Mouse (Mus musculus) kidney, embryonic 14.5 days (tissue): ENCODE measurements around the gene Gm40193. TPM values are rescaled to one million over a fixed set of nuclear protein-coding genes. Genes with fewer than 3 reads are reported as not detected.

Experiments used
- ATAC-seq: fragments of 200-750 bp; cut with Nextera tagmentation; 2 replicates; pipeline ENCODE4 v1.8.0; 2017; ENCODE audit warnings: moderate number of reproducible peaks, mild to moderate bottlenecking, moderate TSS enrichment, moderate library complexity; ENCODE audit not compliant: low FRiP score, low TSS enrichment
- H3K27ac ChIP-seq: fragments of 300-500 bp; sonication (generic); 2 replicates; pipeline ENCODE4 v1.5.1; 2014; ENCODE audit warnings: low read depth, mild to moderate bottlenecking, low read length, moderate library complexity, mixed read lengths
- H3K27me3 ChIP-seq: fragments of 300-500 bp; sonication (generic); 2 replicates; pipeline ENCODE4 v1.6.1; 2014; ENCODE audit warnings: mild to moderate bottlenecking, low read length; ENCODE audit not compliant: control insufficient read depth, insufficient read depth
- H3K36me3 ChIP-seq: fragments of 300-500 bp; sonication (generic); 2 replicates; pipeline ENCODE4 v1.6.1; 2014; ENCODE audit warnings: low read length, mixed read lengths; ENCODE audit not compliant: control insufficient read depth, insufficient read depth
- H3K4me1 ChIP-seq: fragments of 300-500 bp; sonication (generic); 2 replicates; pipeline ENCODE4 v1.6.1; 2014; ENCODE audit warnings: low read length, mixed read lengths; ENCODE audit not compliant: control insufficient read depth, insufficient read depth
- H3K4me2 ChIP-seq: fragments of 300-500 bp; sonication (generic); replicated peaks from 2 replicates; pipeline ENCODE4 v1.6.1; 2014; ENCODE audit warnings: low read depth, mild to moderate bottlenecking, low read length
- H3K4me3 ChIP-seq: fragments of 300-500 bp; sonication (generic); 2 replicates; pipeline ENCODE4 v1.5.1; 2014; ENCODE audit warnings: mild to moderate bottlenecking, low read length
- H3K9ac ChIP-seq: fragments of 300-500 bp; sonication (generic); 2 replicates; pipeline ENCODE4 v1.6.1; 2014; ENCODE audit warnings: low read depth, mild to moderate bottlenecking, low read length, moderate library complexity
- H3K9me3 ChIP-seq: fragments of 300-500 bp; sonication (generic); 2 replicates; pipeline ENCODE4 v1.6.1; 2016; ENCODE audit warnings: low read length; ENCODE audit not compliant: control insufficient read depth
- WGBS: fragments of 180-500 bp; shearing (Covaris S2); extraction: QIAGEN DNeasy Blood & Tissue Kit; methylation state at CpG from one replicate; pipeline ENCODE4 v1.1.7; 2014; 5-methylcytosine and 5-hydroxymethylcytosine counted together
- polyA plus RNA-seq: library from polyadenylated mRNA; unstranded; fragments of >200 nt; fragmentation: Nextera tagmentation; extraction: Ambion mirVana; gene quantifications from 2 replicates; pipeline ENCODE4 v1.2.1, GENCODE M21; 2014

Gm40193 gene
- polyA plus RNA-seq: not detected in 2 replicates

GRCm38 (mm10) chr11:70532839-70533238 lies at the start of gene Gm40193:
TSS of gene Gm40193 (minus strand) at chr11:70532939.
- H3K4me1 ChIP-seq: no peaks in the 10 kb centered on the region
- ATAC-seq: no peak
- no peak within 1 kb of the TSS for H3K4me3 ChIP-seq
- no peak within 1 kb of the TSS for H3K9ac ChIP-seq
- H3K27ac ChIP-seq: no peak within 1 kb of the TSS
- H3K27me3 ChIP-seq: no peaks in the 10 kb centered on the region
- 79% methylated on average over 6 of the region's 6 CpGs for WGBS
- no peak within 1 kb of the TSS for H3K4me2 ChIP-seq
- no peaks in the 10 kb centered on the region for H3K9me3 ChIP-seq
- peaks cover 14% of the 10 kb centered on the region for H3K36me3 ChIP-seq

GRCm38 (mm10) chr11:70582196-70582595 lies 49.5 kb upstream of the Gm40193 start:
- H3K9ac ChIP-seq: no peak overlapping the region
- no peak overlapping the region for H3K27ac ChIP-seq
- no peaks in the 10 kb centered on the region for H3K36me3 ChIP-seq
- no peaks in the 10 kb centered on the region for H3K9me3 ChIP-seq
- H3K4me2 ChIP-seq: no peak overlapping the region
- H3K27me3 ChIP-seq: no peaks in the 10 kb centered on the region
- peaks cover 55% of the 10 kb centered on the region for H3K4me1 ChIP-seq
- no peak for ATAC-seq
- WGBS: 58% methylated on average over 3 of the region's 3 CpGs
- H3K4me3 ChIP-seq: no peak overlapping the region

GRCm38 (mm10) chr11:70580921-70581320 lies 48.2 kb upstream of the Gm40193 start:
- no peak overlapping the region for H3K4me2 ChIP-seq
- H3K27ac ChIP-seq: 0 out of 2 replicates have a peak overlapping the region, but pooled peaks have one; percentile 26
- no peak for ATAC-seq

GRCm38 (mm10) chr11:70580358-70580720 lies 47.6 kb upstream of the Gm40193 start:
- ATAC-seq: no peak
- no peak overlapping the region for H3K4me2 ChIP-seq
- H3K4me1 ChIP-seq: peaks cover 54% of the 10 kb centered on the region
- no peak overlapping the region for H3K4me3 ChIP-seq
- H3K27ac ChIP-seq: no peak overlapping the region
- 50% methylated on average over 5 of the region's 5 CpGs for WGBS
- no peaks in the 10 kb centered on the region for H3K36me3 ChIP-seq
- H3K9me3 ChIP-seq: no peaks in the 10 kb centered on the region
- H3K27me3 ChIP-seq: no peaks in the 10 kb centered on the region
- H3K9ac ChIP-seq: no peak overlapping the region

More at GRCm38 (mm10) chr11:70580921-70581320, 48.2 kb upstream of the Gm40193 start:
- Histone ChIP-seq H3K4me3 (no peak overlapping the region), H3K4me1 (peaks cover 57% of the 10 kb centered on the region), H3K36me3 (no peaks in the 10 kb centered on the region), H3K9me3 (no peaks in the 10 kb centered on the region), H3K9ac (no peak overlapping the region), H3K27me3 (no peaks in the 10 kb centered on the region)
- WGBS: 79% methylated on average over 3 of the region's 3 CpGs

DNA sequence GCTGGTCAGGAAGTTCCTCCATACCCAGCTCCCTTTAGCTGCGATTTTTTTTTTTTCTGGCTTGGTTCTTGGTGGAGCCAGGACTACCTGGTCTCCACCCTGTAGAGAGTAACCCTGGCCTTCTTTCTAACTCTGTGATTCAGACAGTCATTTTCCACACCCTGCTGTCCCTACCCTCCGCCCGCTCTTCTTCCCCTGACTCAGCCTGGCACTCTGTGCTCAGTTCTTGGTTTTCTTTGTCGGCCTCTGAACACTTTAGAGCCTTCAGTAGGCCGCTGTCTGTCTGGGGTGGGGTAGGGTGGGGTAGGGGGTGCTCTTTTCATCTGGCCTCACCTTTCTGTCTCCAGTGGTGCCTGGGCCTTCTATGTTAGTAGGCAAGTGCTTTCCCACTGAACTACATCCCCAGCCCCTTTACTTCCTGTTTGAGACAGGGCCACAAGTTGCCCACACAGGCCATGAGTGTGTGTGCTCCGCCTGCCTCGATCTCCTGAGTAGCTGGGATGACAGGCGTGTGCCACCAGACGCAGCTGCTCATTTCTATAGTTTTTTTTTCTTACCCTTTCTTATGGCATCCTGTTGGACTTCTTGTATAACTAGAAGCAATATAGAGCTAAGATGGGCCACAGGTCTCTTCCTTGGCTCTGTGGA lies 47.1 kb upstream of the Gm40193 start:
- Histone ChIP-seq H3K27me3 (no peaks in the 10 kb centered on the region), H3K4me3 (no peak overlapping the region), H3K4me1 (peaks cover 49% of the 10 kb centered on the region), H3K9me3 (no peaks in the 10 kb centered on the region), H3K4me2 (no peak overlapping the region), H3K27ac (no peak overlapping the region), H3K36me3 (no peaks in the 10 kb centered on the region), H3K9ac (no peak overlapping the region)
- no peak for ATAC-seq
- 81% methylated on average over 9 of the region's 9 CpGs for WGBS

DNA sequence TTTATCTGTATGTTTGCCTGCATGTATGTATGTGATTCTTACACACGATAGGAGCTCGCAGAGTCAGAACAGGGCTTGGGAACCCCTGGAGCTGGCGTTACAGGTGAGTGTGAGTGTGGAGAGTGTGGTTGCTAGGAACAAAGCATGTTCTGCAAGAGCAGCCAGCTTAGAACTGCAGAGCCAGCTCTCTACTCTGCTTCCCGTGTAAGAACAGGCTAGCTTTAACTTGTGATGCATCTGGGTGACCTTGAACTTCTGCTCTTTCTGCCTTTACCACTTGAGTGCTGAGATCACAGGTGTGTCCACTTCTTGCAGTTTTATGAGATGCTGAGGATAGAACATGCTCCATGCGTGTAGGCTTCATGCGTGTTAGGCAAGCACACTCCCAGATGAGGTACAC lies 46.2 kb upstream of the Gm40193 start:
- Histone ChIP-seq H3K4me3 (no peak overlapping the region), H3K36me3 (no peaks in the 10 kb centered on the region), H3K27me3 (no peaks in the 10 kb centered on the region), H3K27ac (no peak overlapping the region), H3K9ac (no peak overlapping the region), H3K9me3 (no peaks in the 10 kb centered on the region), H3K4me2 (no peak overlapping the region), H3K4me1 (peaks cover 40% of the 10 kb centered on the region)
- 86% methylated on average over 6 of the region's 6 CpGs for WGBS
- ATAC-seq: no peak

- WGBS: 70% methylated on average over 3 of the region's 3 CpGs
- Histone ChIP-seq H3K4me1 (peaks cover 26% of the 10 kb centered on the region), H3K4me3 (no peak overlapping the region), H3K9ac (0 out of 2 replicates have a peak overlapping the region, but pooled peaks have one; percentile 12), H3K36me3 (no peaks in the 10 kb centered on the region), H3K9me3 (no peaks in the 10 kb centered on the region), H3K27me3 (no peaks in the 10 kb centered on the region), H3K4me2 (no peak overlapping the region), H3K27ac (no peak overlapping the region)
- no peak for ATAC-seq
Measured at GRCm38 (mm10) chr11:70577201-70577600, 44.5 kb upstream of the Gm40193 start.

- H3K4me1 ChIP-seq: peaks cover 23% of the 10 kb centered on the region
- H3K9ac ChIP-seq: no peak overlapping the region
- WGBS: 76% methylated on average over 6 of the region's 6 CpGs
- ATAC-seq: no peak
- H3K4me3 ChIP-seq: no peak overlapping the region
- no peaks in the 10 kb centered on the region for H3K36me3 ChIP-seq
- no peak overlapping the region for H3K27ac ChIP-seq
- H3K9me3 ChIP-seq: no peaks in the 10 kb centered on the region
- no peak overlapping the region for H3K4me2 ChIP-seq
- H3K27me3 ChIP-seq: no peaks in the 10 kb centered on the region
Measured at GRCm38 (mm10) chr11:70573872-70574271, 41.1 kb upstream of the Gm40193 start.

DNA sequence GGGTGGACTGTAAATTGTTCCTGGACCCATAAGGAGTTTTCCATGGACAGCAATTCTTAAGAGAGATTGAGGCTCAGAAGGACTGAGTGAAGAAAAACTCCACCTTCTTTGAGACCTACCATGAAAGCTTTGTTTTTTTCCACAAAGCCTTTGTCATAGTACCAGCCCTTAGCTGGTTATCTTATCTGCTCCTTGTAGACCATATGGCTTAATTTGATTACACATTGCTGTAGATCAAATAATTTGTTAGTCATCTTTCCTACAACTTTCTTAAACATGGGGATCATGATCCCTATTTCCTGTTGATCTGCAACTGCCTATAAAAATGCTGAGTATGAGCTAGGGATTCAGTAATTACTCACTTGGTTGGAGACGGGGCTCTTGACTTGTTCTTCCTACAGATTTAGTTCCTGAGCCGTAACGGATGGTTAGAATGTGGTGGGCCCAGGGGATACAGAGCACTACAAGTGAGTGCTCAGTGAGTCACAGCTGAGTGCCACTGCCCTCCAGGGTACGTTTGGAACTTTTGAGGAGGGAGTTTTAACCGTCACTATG lies 39.7 kb upstream of the Gm40193 start:
- Histone ChIP-seq H3K4me3 (no peak overlapping the region), H3K9ac (no peak overlapping the region), H3K4me2 (no peak overlapping the region), H3K9me3 (no peaks in the 10 kb centered on the region), H3K27me3 (no peaks in the 10 kb centered on the region), H3K27ac (no peak overlapping the region), H3K4me1 (peaks cover 12% of the 10 kb centered on the region), H3K36me3 (no peaks in the 10 kb centered on the region)
- no peak for ATAC-seq
- WGBS: 32% methylated on average over 5 of the region's 5 CpGs
